Mouse (Mus musculus) CH12.LX (cell line): Measurements from ENCODE around the gene Ptov1. TPM values are rescaled to one million over a fixed set of nuclear protein-coding genes. Genes with fewer than 3 reads are reported as not detected.

Source experiments
- DNase-seq: peaks from one replicate; pipeline ENCODE4 v3.0.0-alpha.2; 2013; ENCODE audit errors: extremely low read depth
- H3K27ac ChIP-seq: 2 replicates; pipeline ENCODE4 v1.5.1; 2012; ENCODE audit warnings: low read depth, mild to moderate bottlenecking, control low read depth, moderate library complexity; ENCODE audit not compliant: insufficient read depth
- H3K27me3 ChIP-seq: replicated peaks from 2 replicates; pipeline ENCODE3; 2012; ENCODE audit warnings: inconsistent platforms
- H3K36me3 ChIP-seq, 2 experiments: replicated peaks in 1 of 2; 2 replicates each; pipeline versions ENCODE3 to v1.6.1; 2012; ENCODE audit warnings: inconsistent platforms in 1 of 2, low read length in 1 of 2, mild to moderate bottlenecking in 1 of 2, mixed read lengths in 1 of 2, moderate library complexity in 1 of 2; ENCODE audit not compliant: control insufficient read depth in 1 of 2, insufficient read depth in 1 of 2
- H3K4me1 ChIP-seq, 2 experiments: 2 replicates each; pipeline ENCODE4 v1.6.1; 2012; ENCODE audit warnings: inconsistent platforms in 1 of 2, moderate library complexity in 1 of 2; ENCODE audit not compliant: insufficient read depth in 2 of 2, control insufficient read depth in 1 of 2
- H3K4me2 ChIP-seq: 2 replicates; pipeline ENCODE4 v1.6.1; 2012; ENCODE audit warnings: low read depth, mild to moderate bottlenecking, control low read depth; ENCODE audit not compliant: poor library complexity, insufficient read depth, severe bottlenecking
- H3K4me3 ChIP-seq, 3 experiments: fragments of 150-350 bp in 1 of 3; sonication (generic) in 1 of 3; replicated peaks in 1 of 3; 2 replicates each; pipeline versions ENCODE3 to v1.5.1; 2011 to 2012; ENCODE audit warnings: low read depth in 2 of 3, low read length in 2 of 3, mild to moderate bottlenecking in 2 of 3, moderate library complexity in 2 of 3, control low read depth in 1 of 3, improper control_type of control experiment in 1 of 3, inconsistent platforms in 1 of 3, mixed read lengths in 1 of 3; ENCODE audit not compliant: poor library complexity in 1 of 3
- H3K79me2 ChIP-seq: replicated peaks from 2 replicates; pipeline ENCODE4 v1.6.1; 2012; ENCODE audit warnings: mild to moderate bottlenecking, moderate library complexity; ENCODE audit not compliant: control insufficient read depth, poor library complexity, insufficient read depth, severe bottlenecking; ENCODE audit errors: extremely low read depth
- H3K9ac ChIP-seq: 2 replicates; pipeline ENCODE4 v1.6.1; 2012; ENCODE audit warnings: low read depth, mild to moderate bottlenecking, control low read depth, moderate library complexity; ENCODE audit not compliant: insufficient read depth
- H3K9me3 ChIP-seq: replicated peaks from 2 replicates; pipeline ENCODE3; 2012; ENCODE audit warnings: low read length, inconsistent platforms, mixed read lengths
- CTCF ChIP-seq, 2 experiments: IDR thresholded peaks in 1 of 2; conservative IDR thresholded peaks in 1 of 2; 2 replicates each; pipeline ENCODE4 v1.5.1; 2011 to 2012; ENCODE audit warnings: low read depth in 2 of 2, low read length in 2 of 2, improper control_type of control experiment in 1 of 2, inconsistent platforms in 1 of 2, mild to moderate bottlenecking in 1 of 2, moderate library complexity in 1 of 2
- JUN ChIP-seq: IDR thresholded peaks from 2 replicates; pipeline ENCODE4 v1.6.1; 2011; ENCODE audit warnings: low read depth, mild to moderate bottlenecking, low read length, improper control_type of control experiment, moderate library complexity; ENCODE audit not compliant: insufficient read depth
- MAX ChIP-seq: IDR thresholded peaks from 2 replicates; pipeline ENCODE4 v1.6.1; 2011; ENCODE audit warnings: low read length, improper control_type of control experiment
- MAZ ChIP-seq: IDR thresholded peaks from 2 replicates; pipeline ENCODE4 v1.6.1; 2012; ENCODE audit warnings: low read depth, mild to moderate bottlenecking, inconsistent platforms, low read length, improper control_type of control experiment, moderate library complexity
- MXI1 ChIP-seq: IDR thresholded peaks from 2 replicates; pipeline ENCODE4 v1.6.1; 2011; ENCODE audit warnings: mild to moderate bottlenecking, low read depth, low read length, improper control_type of control experiment
- MYC ChIP-seq: IDR thresholded peaks from 2 replicates; pipeline ENCODE4 v1.6.1; 2011; ENCODE audit warnings: low read depth, mild to moderate bottlenecking, improper control_type of control experiment, low read length
- PAX5 ChIP-seq: IDR thresholded peaks from 2 replicates; pipeline ENCODE4 v1.6.1; 2012; ENCODE audit warnings: low read length, inconsistent platforms, mixed read lengths
- POLR2A ChIP-seq: IDR thresholded peaks from 2 replicates; pipeline ENCODE4 v1.6.1; 2011; ENCODE audit warnings: low read depth, mild to moderate bottlenecking, improper control_type of control experiment, low read length
- SIN3A ChIP-seq: IDR thresholded peaks from 2 replicates; pipeline ENCODE4 v1.6.1; 2012; ENCODE audit warnings: low read length, improper control_type of control experiment, inconsistent platforms
- UBTF ChIP-seq: IDR thresholded peaks from 2 replicates; pipeline ENCODE4 v1.6.1; 2012; ENCODE audit warnings: low read depth, mild to moderate bottlenecking, inconsistent platforms, low read length, improper control_type of control experiment, moderate library complexity
- dilution Hi-C: fragments of 300-500 bp; cut with MboI; formaldehyde crosslinking; loops from 2 replicates; pipeline ENCODE4 v1.14.3; 2020; ENCODE audit warnings: low sequenced_read_pairs; ENCODE audit not compliant: extremely low pct_unique_long_range_greater_than_20kb, extremely low pct_ligation_motif_present
- in situ Hi-C: fragments of 300-500 bp; cut with MboI; formaldehyde crosslinking; loops from 3 replicates; pipeline ENCODE4 v1.14.3; 2019; ENCODE audit warnings: low sequenced_read_pairs, low pct_ligation_motif_present, low pct_unique_long_range_greater_than_20kb, mixed read lengths
- polyA plus RNA-seq: library from polyadenylated mRNA; unstranded; fragments of >175 nt; gene quantifications from 2 replicates; pipeline ENCODE4 v1.2.1, GENCODE M21; 2012; ENCODE audit warnings: low read depth; ENCODE audit not compliant: insufficient read length
- total RNA-seq, 2 experiments: library from RNA; depleted of rRNA; stranded (reverse); fragments of 300-350 nt in 1 of 2; fragments of >200 nt in 1 of 2; gene quantifications; 2 replicates each; pipeline ENCODE4 v1.2.3; 2012 to 2014

Ptov1 gene
- total and polyA plus RNA-seq, 3 experiments, result 5.7 to 21.0 (median 16.8) TPM

DNA sequence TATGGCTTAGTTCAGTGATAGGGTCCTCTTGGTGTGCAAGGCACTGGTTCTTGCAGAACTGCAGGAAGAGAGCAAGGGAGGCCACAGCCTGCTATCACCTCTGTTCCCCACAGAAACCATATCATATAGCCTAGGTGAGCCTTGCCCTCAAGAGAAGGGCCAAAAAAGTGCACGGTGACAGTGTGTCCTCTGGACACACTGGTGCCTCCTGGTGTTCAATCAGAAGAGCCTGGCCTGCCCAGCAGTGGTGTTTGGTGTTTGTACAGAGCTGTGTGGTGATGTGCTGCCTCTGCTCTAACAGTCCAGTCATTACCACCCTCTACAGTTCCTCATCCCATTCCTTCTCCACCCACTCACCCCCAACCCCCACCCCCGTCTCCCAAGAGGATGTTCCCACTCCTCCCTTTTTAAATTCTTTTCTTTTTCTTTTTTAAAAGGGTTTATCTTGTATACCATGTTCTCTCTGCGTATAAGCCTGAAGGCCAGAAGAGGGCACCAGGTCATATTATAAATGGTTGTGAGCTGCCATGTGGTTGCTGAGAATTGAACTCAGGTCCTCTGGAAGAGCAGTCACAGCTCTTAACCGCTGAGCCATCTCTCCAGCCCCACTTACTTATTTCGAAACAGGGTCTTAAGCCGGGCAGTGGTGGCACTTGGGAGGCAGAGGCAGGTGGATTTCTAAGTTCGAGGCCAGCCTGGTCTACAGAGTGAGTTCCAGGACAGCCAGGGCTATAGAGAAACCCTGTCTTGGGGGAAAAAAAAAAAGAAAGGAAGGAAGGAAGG lies 47.7 kb downstream of the Ptov1 start:
- H3K79me2 ChIP-seq, result peaks cover 97% of the 10 kb centered on the region
- H3K27me3 ChIP-seq, result no peaks in the 10 kb centered on the region
- dilution Hi-C loops, result no loop called here
- H3K9me3 ChIP-seq, result no peaks in the 10 kb centered on the region
- no peak overlapping the region for H3K27ac ChIP-seq
- peak in 1 of 2 experiments; percentile 44; a peak in 2 of 4 replicates for TF ChIP-seq CTCF (conservative IDR thresholded peaks at IDR 0.05 in 1 of 2, IDR thresholded peaks at IDR 0.05 in 1 of 2; ENCODE audit: low read depth in 2 of 2, low read length in 2 of 2)
- TF ChIP-seq UBTF, result no peak
- peaks cover 6 to 65% of the 10 kb centered on the region in 2 experiments for H3K36me3 ChIP-seq
- no peak overlapping the region for H3K9ac ChIP-seq
- peak overlapping the region; percentile 12; the same call in 1 of the 2 replicates for H3K4me2 ChIP-seq
- peaks cover 26 to 67% of the 10 kb centered on the region in 2 experiments for H3K4me1 ChIP-seq
- in situ Hi-C loops, result no loop called here
- H3K4me3 ChIP-seq, result no peak overlapping the region
- DNase-seq, result no peak

DNA sequence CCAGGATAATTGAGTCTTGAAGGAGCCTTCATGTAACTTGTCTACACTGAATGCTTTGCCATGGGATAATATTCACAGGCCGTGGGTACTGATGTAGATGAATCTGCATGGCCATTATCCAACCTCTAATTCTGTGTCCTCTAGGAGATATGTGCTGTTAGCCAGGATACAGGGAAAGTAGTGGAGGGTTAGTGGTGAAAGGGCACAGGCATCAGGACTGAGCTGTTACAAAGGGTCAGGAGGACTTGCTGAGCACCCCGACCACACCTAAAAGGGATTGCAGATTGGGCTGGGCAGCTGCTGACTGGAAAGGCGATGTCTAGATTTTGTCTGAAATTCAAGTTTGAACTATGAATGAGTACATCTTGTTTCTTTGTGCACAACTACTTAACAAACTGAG lies 49.1 kb downstream of the Ptov1 start:
- no peak for DNase-seq
- Histone ChIP-seq H3K79me2 (peaks cover 90% of the 10 kb centered on the region), H3K27me3 (no peaks in the 10 kb centered on the region), H3K27ac (peak overlapping the region; percentile 37), H3K4me2 (peak overlapping the region; percentile 95), H3K9me3 (no peaks in the 10 kb centered on the region), H3K36me3 (peaks cover 3 to 52% of the 10 kb centered on the region in 2 experiments), H3K4me1 (peaks cover 22 to 54% of the 10 kb centered on the region in 2 experiments), H3K9ac (peak overlapping the region; percentile 93), H3K4me3 (peak overlapping the region in 1 of 3 experiments; percentile 89)
- dilution Hi-C loops (no loop called here), in situ Hi-C loops (no loop called here)
- TF ChIP-seq PAX5, result no peak
- no peak for TF ChIP-seq SIN3A
- TF ChIP-seq JUN, result no peak

DNA sequence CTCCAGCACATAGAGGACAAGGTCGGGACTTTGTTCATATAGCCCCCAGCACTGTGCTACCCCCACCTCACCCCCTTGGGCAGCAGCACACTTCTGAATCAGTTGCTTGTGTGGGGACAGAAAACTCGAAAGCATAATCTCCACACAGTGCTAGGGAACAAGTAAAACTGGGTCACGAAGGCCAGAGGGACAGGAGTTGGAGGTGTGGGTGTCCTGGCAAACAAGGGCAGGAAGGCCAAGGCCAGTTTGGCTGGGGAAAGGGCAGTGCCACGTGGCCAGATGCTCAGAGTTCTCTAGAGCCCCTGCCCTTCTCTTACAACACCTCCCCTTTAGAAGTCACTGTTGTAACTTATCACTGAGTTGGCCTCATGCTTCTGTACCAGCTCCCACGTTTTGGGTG lies 49.7 kb downstream of the Ptov1 start:
- no peak for DNase-seq
- no peaks in the 10 kb centered on the region for H3K27me3 ChIP-seq
- peaks cover 90% of the 10 kb centered on the region for H3K79me2 ChIP-seq
- peak overlapping the region; percentile 62 to 89 (median 67) for H3K4me3 ChIP-seq
- dilution Hi-C loops, result no loop called here
- peaks cover 21 to 51% of the 10 kb centered on the region in 2 experiments for H3K4me1 ChIP-seq
- peak overlapping the region; percentile 95 for H3K4me2 ChIP-seq
- H3K36me3 ChIP-seq, result peaks cover 3 to 50% of the 10 kb centered on the region in 2 experiments
- H3K9me3 ChIP-seq, result no peaks in the 10 kb centered on the region
- H3K27ac ChIP-seq, result peak overlapping the region; percentile 92
- in situ Hi-C loops, result no loop called here
- TF ChIP-seq MYC (peak; percentile 58; the same call in 1 of the 2 replicates), MXI1 (0 out of 2 replicates have a peak, but pooled peaks have one; percentile 70), POLR2A (no peak; the same call in 1 of the 2 replicates), SIN3A (peak; percentile 31; the same call in 1 of the 2 replicates), MAZ (no peak), MAX (peak; percentile 61; the same call in 1 of the 2 replicates)
- peak overlapping the region; percentile 93 for H3K9ac ChIP-seq
